Mouse (Mus musculus): ENCODE measurements around the gene Rasal2.

DNA sequence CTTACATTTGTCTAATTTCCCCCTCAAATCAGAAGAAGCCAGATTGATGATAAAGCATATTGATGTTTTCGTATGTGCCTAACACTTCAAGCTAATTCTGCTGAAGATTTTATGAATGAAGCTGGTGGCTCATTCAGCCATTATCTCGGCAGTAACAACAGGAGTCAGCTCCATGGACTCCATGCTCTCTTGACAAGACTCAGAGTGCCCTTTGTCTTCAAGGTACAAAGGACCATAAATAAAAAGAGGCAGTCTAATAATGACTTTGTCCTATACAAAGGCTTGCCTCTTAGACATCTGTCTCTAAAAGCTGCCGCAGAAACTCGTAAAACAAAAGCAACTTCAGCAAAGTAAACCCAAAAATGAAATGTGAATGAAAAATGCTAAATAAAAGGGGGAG lies 24.4 kb downstream of the Rasal2 start:
- TF ChIP-seq CTCF (IDR thresholded peaks at IDR 0.05), result no peak
- TF ChIP-seq EP300 (IDR thresholded peaks at IDR 0.05), result no peak
